Mouse (Mus musculus) hindbrain, embryonic 13.5 days (tissue): ENCODE measurements around the gene Nrxn3. TPM values are rescaled to one million over a fixed set of nuclear protein-coding genes. Genes with fewer than 3 reads are reported as not detected.
A peak's percentile ranks its signal among the peaks of the same experiment; 100 is the strongest.

ENCODE experiments used
- ATAC-seq: fragments of 200-750 bp; cut with Nextera tagmentation; 2 replicates; pipeline ENCODE4 v1.8.0; 2017; ENCODE audit warnings: moderate TSS enrichment; ENCODE audit not compliant: low FRiP score
- H3K27ac ChIP-seq: fragments of 300-500 bp; sonication (generic); 2 replicates; pipeline ENCODE4 v1.5.1; 2015; ENCODE audit warnings: inconsistent platforms, mild to moderate bottlenecking, moderate library complexity
- H3K27me3 ChIP-seq: fragments of 300-500 bp; sonication (generic); 2 replicates; pipeline ENCODE4 v1.6.1; 2015; ENCODE audit warnings: mild to moderate bottlenecking, inconsistent platforms
- H3K36me3 ChIP-seq: fragments of 300-500 bp; sonication (generic); 2 replicates; pipeline ENCODE4 v1.6.1; 2015; ENCODE audit warnings: mild to moderate bottlenecking, inconsistent platforms
- H3K4me1 ChIP-seq: fragments of 300-500 bp; sonication (generic); replicated peaks from 2 replicates; pipeline ENCODE4 v1.6.1; 2015; ENCODE audit warnings: inconsistent platforms
- H3K4me2 ChIP-seq: fragments of 300-500 bp; sonication (generic); 2 replicates; pipeline ENCODE4 v1.6.1; 2015; ENCODE audit warnings: inconsistent platforms, mild to moderate bottlenecking, moderate library complexity
- H3K4me3 ChIP-seq: fragments of 300-500 bp; sonication (generic); 2 replicates; pipeline ENCODE4 v1.5.1; 2015; ENCODE audit warnings: mild to moderate bottlenecking, inconsistent platforms
- H3K9ac ChIP-seq: fragments of 300-500 bp; sonication (generic); 2 replicates; pipeline ENCODE4 v1.6.1; 2015; ENCODE audit warnings: mild to moderate bottlenecking, inconsistent platforms
- H3K9me3 ChIP-seq: fragments of 300-500 bp; sonication (generic); 2 replicates; pipeline ENCODE4 v1.6.1; 2016; ENCODE audit warnings: inconsistent platforms
- WGBS: fragments of 180-500 bp; shearing (Covaris S2); methylation state at CpG from one replicate; pipeline ENCODE4 v1.1.7; 2015; 5-methylcytosine and 5-hydroxymethylcytosine counted together
- polyA plus RNA-seq: library from polyadenylated mRNA; unstranded; fragments of >200 nt; fragmentation: Nextera tagmentation; extraction: Ambion mirVana; gene quantifications from 2 replicates; pipeline ENCODE4 v1.2.1, GENCODE M21; 2015

The Nrxn3 gene
- polyA plus RNA-seq, 1 experiment from 2014 or later: 92.1 TPM

- no peak overlapping the region for H3K4me2 ChIP-seq
- no peaks in the 10 kb centered on the region for H3K4me1 ChIP-seq
- H3K9ac ChIP-seq: no peak overlapping the region
- no peak overlapping the region for H3K4me3 ChIP-seq
- H3K36me3 ChIP-seq: no peaks in the 10 kb centered on the region
- no peaks in the 10 kb centered on the region for H3K27me3 ChIP-seq
- H3K9me3 ChIP-seq: no peaks in the 10 kb centered on the region
- WGBS: 73% methylated on average over 9 of the region's 9 CpGs
- ATAC-seq: no peak
- H3K27ac ChIP-seq: no peak overlapping the region
Measured at GRCm38 (mm10) chr12:89156086-89156757, 433.5 kb downstream of the Nrxn3 start.

GRCm38 (mm10) chr12:89159353-89159752, 436.7 kb downstream of the Nrxn3 start:
- WGBS: 75% methylated on average over 8 of the region's 8 CpGs
- H3K4me2 ChIP-seq: no peak overlapping the region
- no peak overlapping the region for H3K4me3 ChIP-seq
- H3K36me3 ChIP-seq: no peaks in the 10 kb centered on the region
- H3K27me3 ChIP-seq: no peaks in the 10 kb centered on the region
- no peak for ATAC-seq
- no peaks in the 10 kb centered on the region for H3K9me3 ChIP-seq
- no peak overlapping the region for H3K9ac ChIP-seq
- no peaks in the 10 kb centered on the region for H3K4me1 ChIP-seq
- H3K27ac ChIP-seq: no peak overlapping the region

DNA sequence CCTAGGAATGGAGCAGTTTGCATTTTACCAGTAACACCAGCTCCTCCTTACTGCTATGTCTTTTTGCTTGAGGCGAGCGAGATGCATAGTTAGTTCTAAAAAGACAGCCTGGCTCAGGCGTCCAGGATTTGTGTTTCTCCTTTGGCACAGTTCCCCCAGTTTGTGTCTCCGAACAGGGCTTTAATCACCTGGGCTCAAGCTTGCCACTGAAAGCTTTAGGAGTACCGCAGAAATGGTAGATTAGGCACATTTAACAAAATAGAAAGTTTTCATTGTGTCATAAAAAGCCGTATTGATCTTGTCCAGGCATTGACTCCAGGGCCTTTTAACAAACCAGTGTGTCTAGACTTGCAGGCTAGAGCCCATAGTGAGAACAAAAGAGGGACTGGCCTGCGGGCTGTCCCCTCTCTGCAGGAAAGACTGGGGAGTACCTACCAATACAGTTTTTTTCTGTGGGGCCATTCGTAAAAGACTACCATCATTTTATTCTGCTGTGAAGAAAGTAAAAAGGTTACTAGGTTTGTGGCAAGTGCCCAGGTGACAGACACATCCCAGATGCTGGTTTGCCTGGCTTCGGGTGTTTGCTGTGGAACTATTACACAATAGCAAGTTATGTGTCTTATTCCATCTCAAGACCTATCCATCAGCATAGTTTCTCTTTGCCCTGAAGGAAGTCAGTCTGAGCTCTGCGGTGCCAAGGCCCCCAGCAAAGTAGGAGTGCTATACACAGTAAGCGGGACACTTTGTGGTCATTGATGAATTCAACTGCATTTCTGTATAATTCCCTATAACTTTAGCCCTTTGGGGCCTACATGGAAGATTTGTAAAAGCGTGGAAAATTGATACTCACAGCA, 451.9 kb downstream of the Nrxn3 start:
- Histone ChIP-seq H3K4me3 (no peak overlapping the region), H3K27me3 (no peaks in the 10 kb centered on the region), H3K27ac (no peak overlapping the region), H3K36me3 (no peaks in the 10 kb centered on the region), H3K4me1 (peaks cover 15% of the 10 kb centered on the region), H3K4me2 (no peak overlapping the region), H3K9me3 (no peaks in the 10 kb centered on the region), H3K9ac (no peak overlapping the region)
- ATAC-seq: no peak
- WGBS: 36% methylated on average over 12 of the region's 12 CpGs

GRCm38 (mm10) chr12:89179970-89180666, 457.4 kb downstream of the Nrxn3 start:
- Histone ChIP-seq H3K27me3 (no peaks in the 10 kb centered on the region), H3K27ac (peak overlapping the region; percentile 80), H3K4me3 (no peak overlapping the region), H3K36me3 (no peaks in the 10 kb centered on the region), H3K9me3 (no peaks in the 10 kb centered on the region), H3K4me2 (0 out of 2 replicates have a peak overlapping the region, but pooled peaks have one; percentile 8), H3K9ac (no peak overlapping the region), H3K4me1 (peaks cover 27% of the 10 kb centered on the region)
- peak; percentile 18; the same call in 1 of the 2 replicates for ATAC-seq
- WGBS: 25% methylated on average over 13 of the region's 13 CpGs

DNA sequence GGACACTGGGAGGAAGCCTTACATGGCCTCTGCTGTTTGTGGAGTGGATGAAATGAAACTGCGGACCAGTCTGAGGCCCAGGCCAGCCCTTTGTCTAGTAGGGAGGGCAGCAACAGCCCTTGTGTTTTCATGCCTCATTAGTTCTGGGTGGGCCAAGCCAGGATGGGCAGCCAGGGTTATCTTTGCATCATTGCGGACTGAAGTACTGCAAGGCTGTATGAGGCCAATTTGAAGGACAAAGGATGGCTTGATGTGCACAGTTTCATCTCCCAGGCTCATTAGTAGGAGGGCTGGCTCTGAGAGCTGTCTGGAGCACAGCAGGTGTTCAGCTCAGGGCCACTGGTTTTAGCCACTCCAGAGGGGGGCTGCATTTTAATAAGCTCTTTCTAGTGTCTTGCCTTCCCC, 458.5 kb downstream of the Nrxn3 start:
- H3K4me3 ChIP-seq: no peak overlapping the region
- H3K9me3 ChIP-seq: no peaks in the 10 kb centered on the region
- ATAC-seq: peak; percentile 54
- H3K27me3 ChIP-seq: no peaks in the 10 kb centered on the region
- no peak overlapping the region for H3K9ac ChIP-seq
- H3K4me2 ChIP-seq: no peak overlapping the region
- H3K4me1 ChIP-seq: peaks cover 27% of the 10 kb centered on the region
- peak overlapping the region; percentile 80 for H3K27ac ChIP-seq
- no peaks in the 10 kb centered on the region for H3K36me3 ChIP-seq
- WGBS: 11% methylated on average over 2 of the region's 2 CpGs

DNA sequence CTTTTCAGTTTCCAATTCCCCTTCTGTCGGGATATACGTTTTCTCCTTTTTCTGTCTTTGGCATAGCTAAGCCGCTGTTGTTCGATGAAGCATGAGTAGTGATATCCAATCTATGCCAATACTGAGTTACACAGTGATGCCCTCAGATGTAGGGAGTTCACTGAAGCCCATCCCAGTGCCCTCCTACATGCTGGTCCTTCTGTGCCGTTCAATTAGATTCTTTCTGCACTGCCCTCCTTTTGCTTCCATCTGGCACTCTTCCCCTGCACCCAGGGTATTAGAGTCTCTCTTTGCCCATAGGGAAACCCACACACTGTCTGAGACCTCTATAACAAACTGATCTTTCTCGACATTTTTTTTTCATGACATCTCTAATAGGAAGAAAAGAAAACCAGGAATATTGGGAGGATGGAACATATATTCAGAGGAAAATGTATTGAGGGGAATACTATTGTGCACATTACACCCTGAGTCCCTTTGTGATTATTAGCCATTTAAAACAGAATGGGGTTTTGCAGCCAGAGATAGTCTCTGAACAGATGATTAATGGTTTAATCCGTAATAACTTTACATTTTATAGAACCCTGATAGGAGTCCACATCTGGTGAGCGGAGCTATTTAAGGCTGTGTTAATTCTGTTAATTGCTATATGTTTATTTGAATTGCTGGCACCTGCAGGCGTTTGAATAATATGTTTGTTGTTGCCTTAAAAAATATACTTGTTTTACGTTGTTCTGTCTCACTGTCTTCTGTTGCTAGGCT, 476.3 kb downstream of the Nrxn3 start:
- no peak for ATAC-seq
- WGBS: 66% methylated on average over 10 of the region's 10 CpGs
- no peak overlapping the region for H3K9ac ChIP-seq
- H3K27me3 ChIP-seq: no peaks in the 10 kb centered on the region
- peak overlapping the region; percentile 24; the same call in 1 of the 2 replicates for H3K27ac ChIP-seq
- H3K4me2 ChIP-seq: no peak overlapping the region
- no peak overlapping the region for H3K4me3 ChIP-seq
- peaks cover 16% of the 10 kb centered on the region for H3K4me1 ChIP-seq
- no peaks in the 10 kb centered on the region for H3K36me3 ChIP-seq
- no peaks in the 10 kb centered on the region for H3K9me3 ChIP-seq

GRCm38 (mm10) chr12:89211608-89212007, 488.9 kb downstream of the Nrxn3 start:
- Histone ChIP-seq H3K27me3 (no peaks in the 10 kb centered on the region), H3K27ac (no peak overlapping the region), H3K36me3 (no peaks in the 10 kb centered on the region), H3K4me3 (no peak overlapping the region), H3K4me2 (no peak overlapping the region), H3K9me3 (no peaks in the 10 kb centered on the region), H3K9ac (no peak overlapping the region), H3K4me1 (0 out of 2 replicates have a peak, but pooled peaks cover 4% of the 10 kb centered on the region)
- 44% methylated on average over 2 of the region's 2 CpGs for WGBS
- ATAC-seq: no peak

GRCm38 (mm10) chr12:89239826-89240225, 517.1 kb downstream of the Nrxn3 start:
- H3K4me2 ChIP-seq: no peak overlapping the region
- ATAC-seq: no peak
- 61% methylated on average over 1 of the region's 1 CpGs for WGBS
- H3K27ac ChIP-seq: no peak overlapping the region
- H3K9me3 ChIP-seq: no peaks in the 10 kb centered on the region
- no peaks in the 10 kb centered on the region for H3K4me1 ChIP-seq
- no peak overlapping the region for H3K4me3 ChIP-seq
- H3K27me3 ChIP-seq: no peaks in the 10 kb centered on the region
- no peaks in the 10 kb centered on the region for H3K36me3 ChIP-seq
- no peak overlapping the region for H3K9ac ChIP-seq

- H3K4me2 ChIP-seq: no peak overlapping the region
- no peaks in the 10 kb centered on the region for H3K27me3 ChIP-seq
Measured at GRCm38 (mm10) chr12:89241554-89241953, 518.9 kb downstream of the Nrxn3 start.

GRCm38 (mm10) chr12:89242476-89242875, 519.8 kb downstream of the Nrxn3 start:
- Histone ChIP-seq H3K4me3 (no peak overlapping the region), H3K27ac (no peak overlapping the region), H3K9me3 (no peaks in the 10 kb centered on the region), H3K36me3 (no peaks in the 10 kb centered on the region), H3K27me3 (no peaks in the 10 kb centered on the region), H3K9ac (no peak overlapping the region), H3K4me2 (no peak overlapping the region), H3K4me1 (no peaks in the 10 kb centered on the region)
- no peak for ATAC-seq
- WGBS: 46% methylated on average over 1 of the region's 1 CpGs

More at GRCm38 (mm10) chr12:89241554-89241953, 518.9 kb downstream of the Nrxn3 start:
- Histone ChIP-seq H3K4me3 (no peak overlapping the region), H3K9ac (no peak overlapping the region), H3K4me1 (no peaks in the 10 kb centered on the region), H3K27ac (no peak overlapping the region), H3K9me3 (no peaks in the 10 kb centered on the region), H3K36me3 (no peaks in the 10 kb centered on the region)
- ATAC-seq: no peak

DNA sequence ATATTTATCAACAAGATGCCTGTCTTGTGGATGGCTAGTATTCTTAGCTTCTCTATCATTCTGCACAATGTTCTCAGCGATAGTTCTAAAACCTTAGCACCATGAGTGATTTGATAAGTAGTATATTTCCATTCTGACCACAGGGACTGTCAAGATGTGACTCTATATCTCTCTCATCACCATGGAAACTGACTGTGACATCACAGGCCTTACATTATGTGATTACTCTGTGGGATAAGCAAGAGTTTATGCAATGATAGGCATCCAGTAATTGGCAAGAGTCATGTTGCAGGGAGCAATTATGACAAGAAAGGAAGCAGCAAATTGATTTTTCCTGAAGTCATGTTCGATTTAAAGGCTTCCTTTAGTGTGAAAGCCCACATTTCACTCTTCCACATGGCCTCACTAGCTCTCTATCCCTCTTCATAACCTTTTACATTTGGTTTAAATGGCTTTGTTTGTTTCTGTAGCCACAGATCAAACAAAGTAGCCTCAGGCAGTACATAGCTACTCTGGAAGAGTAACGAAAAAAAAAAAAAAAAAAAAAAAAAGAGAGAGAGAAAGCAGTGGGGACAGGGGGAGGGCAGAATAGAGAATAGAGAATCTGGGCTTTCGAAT, 532.7 kb downstream of the Nrxn3 start:
- WGBS: 53% methylated on average over 4 of the region's 4 CpGs

More for the DNA sequence above, 532.7 kb downstream of the Nrxn3 start:
- Histone ChIP-seq H3K9me3 (no peaks in the 10 kb centered on the region), H3K4me2 (no peak overlapping the region), H3K9ac (no peak overlapping the region), H3K27ac (peak overlapping the region; percentile 63), H3K4me1 (peaks cover 22% of the 10 kb centered on the region), H3K27me3 (no peaks in the 10 kb centered on the region), H3K36me3 (peaks cover 5% of the 10 kb centered on the region), H3K4me3 (no peak overlapping the region)
- ATAC-seq: peak; percentile 63; the same call in 1 of the 2 replicates
